Mouse (Mus musculus): Measurements from ENCODE around the gene Tenm2.

DNA sequence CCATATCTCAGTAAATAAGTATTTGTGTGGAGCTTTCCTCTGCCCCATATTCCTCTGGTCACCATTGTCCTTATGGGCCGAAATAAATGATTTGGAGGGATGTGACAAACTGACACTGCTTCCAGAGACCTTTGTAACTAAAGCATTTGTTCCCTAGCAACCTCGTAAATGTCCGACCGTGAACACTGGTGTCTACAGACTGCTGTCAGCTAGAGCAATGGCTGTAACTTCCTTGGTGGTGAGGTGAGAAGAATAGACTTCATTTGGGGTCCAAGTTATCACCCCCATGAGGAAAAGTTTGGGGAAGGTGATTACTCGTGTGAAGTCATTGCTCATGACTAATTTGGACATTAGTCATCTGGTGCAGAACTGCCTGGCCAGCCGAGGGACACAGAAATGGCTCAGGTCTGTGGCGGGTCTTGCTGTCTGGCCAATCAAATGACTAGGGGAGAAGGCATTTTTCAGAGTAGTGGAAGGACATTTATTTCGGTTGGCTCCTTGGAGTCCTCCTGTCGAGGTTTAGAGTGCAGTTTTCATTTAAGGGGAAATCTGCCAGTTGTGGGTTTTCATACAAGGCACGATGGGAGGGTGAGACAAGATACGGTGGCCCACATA lies 1062.6 kb downstream of the Tenm2 start:
- no peak for TF ChIP-seq GATA1 (IDR thresholded peaks at IDR 0.05; ENCODE audit: borderline replicate concordance, low read length)
- TF ChIP-seq FLI1 (IDR thresholded peaks at IDR 0.05; ENCODE audit: low read length): no peak
